Mouse (Mus musculus) layer of hippocampus, adult 11-12 months (tissue): ENCODE measurements around the gene Asb11.

Experiments used
- DNase-seq: peaks from one replicate; pipeline ENCODE4 v3.0.0; 2022; ENCODE audit warnings: low spot score

Gene Asb11

DNA sequence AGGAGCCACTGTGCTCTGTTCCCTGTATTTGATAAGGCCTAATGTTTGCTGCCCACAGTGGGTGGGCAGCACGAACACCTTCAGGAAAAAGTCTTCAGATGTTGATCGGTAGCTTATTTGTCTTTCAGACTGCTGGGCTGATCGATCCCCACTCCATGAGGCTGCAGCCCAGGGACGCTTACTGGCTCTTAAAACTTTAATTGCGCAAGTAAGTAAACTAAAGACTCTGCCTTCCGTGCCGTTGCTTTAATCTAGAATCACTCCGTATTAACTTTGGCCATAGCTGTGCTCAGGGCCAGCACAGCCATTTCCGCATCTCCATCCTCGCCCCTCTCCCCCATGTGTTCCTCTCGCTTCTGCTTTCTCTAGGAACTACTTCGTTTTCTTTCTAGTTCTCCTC lies 8.8 kb downstream of the Asb11 start:
- DNase-seq, result no peak

DNA sequence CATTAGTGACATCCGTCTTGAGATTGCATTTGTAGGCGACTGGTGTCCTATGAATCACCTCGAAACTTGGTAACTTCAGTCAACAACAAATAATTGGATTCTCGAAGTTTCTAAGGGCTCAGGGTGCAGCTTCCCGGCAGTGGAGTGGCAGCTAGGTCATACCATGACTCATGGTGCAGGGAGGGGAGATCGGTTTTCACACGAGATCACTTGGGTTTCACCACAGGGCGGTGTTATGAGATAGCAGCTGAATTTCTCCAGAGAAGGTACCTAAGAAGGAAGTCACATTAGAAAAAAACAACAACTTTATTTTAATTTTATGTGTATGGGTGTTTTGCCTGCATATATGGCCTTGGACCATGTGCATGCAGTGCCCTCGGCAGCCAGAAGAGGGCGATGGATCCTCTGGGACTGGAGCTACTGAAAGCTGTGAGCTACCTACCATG lies 9.3 kb downstream of the Asb11 start:
- DNase-seq, result no peak

DNA sequence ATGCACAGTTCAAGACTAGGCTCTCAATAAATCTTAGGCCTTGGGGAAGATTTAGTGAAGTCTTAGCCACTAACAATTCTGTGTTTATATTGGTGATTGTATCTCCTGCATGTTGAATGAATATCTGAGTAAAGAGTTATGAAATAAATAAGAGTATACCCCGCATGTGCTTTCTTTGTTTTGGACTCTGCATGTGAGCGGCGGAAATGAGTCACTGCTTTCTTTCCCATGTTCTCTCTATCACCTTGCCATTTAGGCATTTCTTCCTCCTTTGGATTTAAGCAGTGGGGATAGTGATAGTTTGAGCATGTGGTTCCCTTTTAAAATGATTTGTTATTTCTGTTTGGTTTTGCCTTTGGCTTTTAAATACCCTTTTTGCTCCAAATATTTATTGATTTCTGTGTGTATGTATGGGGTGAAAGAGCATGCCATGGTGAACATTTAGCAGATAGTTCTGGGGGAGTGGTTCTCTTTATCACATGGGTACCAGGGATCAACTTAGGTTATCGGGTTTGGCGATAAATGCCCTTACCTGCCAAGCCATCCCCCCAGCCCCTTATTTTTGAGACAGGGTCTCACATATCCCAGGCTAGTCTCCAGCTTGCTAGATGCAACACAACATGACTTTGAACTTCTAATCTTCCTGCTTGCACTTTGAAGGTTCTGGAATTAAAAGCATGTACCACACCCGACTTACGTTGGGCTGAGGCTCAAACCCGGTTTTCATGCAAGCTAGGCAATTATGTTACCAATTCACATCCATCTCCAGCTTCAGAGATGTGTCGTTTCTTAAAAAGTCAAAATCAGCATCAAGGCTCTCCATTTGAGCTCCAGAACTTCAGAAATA lies 10.3 kb downstream of the Asb11 start:
- DNase-seq, result no peak

DNA sequence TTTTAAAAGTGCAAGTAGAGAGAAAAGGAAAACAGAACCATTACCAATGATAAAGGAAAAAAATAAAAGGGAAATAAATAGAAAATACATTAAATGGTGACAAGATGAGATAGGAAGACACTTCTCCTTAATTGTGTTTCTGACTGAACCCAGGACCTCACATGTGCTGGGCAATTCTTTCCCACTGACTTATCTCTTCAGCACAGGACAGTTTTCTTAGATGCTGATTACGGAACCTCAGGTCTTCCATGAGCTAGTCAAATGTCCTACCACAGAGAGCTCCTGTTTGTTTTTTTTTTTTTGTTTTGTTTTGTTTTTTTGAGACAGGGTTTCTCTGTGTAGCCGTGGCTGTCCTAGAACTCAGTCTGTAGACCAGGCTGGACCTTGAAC lies 10.9 kb downstream of the Asb11 start:
- no peak for DNase-seq

DNA sequence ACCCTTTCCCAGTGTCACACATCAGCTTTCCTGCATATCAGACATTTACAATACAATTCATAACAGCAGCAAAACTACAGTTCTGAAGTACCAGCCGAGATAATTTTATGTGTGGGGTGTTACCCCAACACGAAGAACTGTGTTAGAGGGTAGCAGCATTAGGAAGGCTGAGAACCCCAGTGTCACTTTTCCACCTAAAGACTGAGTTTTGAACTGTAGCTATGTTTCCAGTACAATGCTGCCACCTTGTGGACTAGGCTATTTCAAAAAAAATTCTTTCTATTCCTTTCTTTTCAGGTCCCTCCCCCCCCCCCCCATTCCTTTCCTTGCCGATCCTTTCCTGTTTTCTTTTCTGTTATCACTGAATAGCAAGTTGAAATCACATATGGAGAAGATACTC lies 12.4 kb downstream of the Asb11 start:
- peak; percentile 47 for DNase-seq

DNA sequence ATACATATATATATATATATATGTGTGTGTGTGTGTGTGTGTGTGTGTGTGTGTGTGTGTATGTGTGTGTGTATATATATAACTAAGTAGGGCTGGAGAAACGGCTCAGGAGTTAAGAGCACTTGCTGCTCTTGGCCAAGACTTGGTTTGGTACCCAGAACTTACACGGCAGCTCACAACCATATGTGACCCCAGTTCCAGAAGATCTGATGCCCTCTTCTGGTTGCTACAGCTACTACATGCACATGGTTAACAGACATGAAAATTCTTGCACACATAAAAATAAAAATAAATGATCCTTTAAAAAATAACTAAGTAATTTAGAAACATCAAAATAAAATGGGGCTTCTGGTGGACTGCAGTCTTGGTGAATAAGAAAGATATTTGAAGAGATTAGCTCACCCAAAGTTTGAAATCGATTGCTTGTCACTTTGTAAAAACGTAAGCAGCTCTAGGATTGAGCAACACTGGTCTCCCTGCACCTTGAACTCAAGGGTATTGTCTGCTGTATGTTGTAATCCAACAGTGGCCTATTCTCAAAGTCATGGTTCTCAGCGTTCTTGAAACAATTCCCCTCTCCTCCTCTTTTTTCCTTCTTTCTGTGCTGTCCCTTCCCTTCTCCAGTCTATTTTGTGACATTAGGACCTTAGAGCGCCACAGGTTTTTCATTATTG lies 22.5 kb downstream of the Asb11 start:
- DNase-seq, result no peak

DNA sequence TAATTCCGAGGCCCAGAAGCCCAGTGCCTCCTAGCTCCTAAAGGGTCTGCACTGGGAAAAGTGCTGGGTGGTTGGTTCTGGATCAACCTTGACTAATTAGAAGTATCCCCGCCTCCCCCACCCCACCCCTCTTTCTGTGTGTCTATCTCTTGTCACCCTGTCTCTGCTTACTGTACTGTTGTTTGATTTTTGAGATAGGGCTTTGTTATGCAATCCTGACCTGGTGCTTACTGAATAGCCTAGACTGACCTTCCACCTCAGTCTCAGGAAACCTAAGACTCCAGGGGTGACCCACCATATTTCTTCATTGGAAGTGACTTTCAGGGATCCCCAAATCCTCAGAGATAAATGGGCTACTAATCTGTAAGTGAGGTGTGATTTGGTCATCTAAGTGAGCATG lies 65.5 kb downstream of the Asb11 start:
- DNase-seq, result no peak

DNA sequence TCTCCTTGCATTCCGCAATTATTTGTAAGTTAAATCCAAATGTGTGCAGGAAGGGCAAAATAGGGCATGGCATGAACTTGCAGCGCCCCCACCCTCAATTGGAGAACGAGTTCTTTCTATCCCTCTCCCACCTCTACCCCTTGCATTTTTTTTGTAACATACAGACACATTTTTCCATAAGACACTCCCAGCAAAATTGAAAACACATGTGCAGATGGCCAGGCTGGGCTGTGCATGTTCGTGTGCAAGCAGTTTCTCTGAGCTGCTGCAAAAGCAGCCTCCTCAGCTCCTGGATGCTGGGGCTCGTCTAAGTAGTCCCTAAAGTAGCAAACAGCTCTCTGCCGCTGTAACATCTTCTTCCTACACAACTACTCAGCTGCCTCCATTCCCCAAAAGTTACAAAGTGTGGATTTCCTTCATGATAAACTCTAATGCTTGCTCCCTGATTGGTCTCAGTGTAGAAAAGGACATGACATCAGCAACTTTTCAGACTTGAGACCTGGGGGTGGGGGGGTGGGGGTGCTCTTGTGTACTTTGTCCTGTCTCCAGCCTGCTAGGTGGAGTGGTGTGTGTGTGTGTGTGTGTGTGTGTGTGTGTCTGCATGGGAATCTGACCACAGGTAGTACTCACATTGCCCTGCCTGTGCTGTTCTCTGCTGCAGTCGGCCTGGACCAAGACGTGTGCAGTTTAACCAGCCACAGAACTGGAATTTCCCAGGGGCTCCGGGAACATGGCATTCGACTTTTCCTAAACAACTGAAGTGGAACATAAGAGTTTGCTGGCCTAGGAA lies 69.1 kb downstream of the Asb11 start, which contains the start of gene Asb9:
Gene Asb9, plus strand, starts transcription at position 619 of the 790 bp plus-strand sequence.
- DNase-seq, result no peak

DNA sequence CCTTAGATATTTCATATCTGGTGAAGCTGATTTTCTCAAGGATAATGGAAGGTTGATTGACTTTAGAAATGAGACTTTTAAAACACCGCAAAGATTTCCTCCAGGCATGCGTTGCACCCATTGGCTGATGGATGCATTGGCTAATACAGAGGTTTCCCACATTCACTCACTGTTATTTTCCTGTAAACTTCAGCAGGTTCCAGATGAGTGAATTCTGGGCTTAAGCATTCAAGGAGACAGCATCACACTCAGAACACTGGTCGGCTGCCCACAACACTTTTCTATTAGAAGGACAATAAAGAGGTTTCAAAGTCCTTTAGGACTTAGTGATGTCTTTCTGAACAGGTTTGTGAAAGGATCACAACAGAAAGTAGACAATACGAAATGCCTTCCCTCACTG lies 70.3 kb downstream of the Asb11 start:
- no peak for DNase-seq

DNA sequence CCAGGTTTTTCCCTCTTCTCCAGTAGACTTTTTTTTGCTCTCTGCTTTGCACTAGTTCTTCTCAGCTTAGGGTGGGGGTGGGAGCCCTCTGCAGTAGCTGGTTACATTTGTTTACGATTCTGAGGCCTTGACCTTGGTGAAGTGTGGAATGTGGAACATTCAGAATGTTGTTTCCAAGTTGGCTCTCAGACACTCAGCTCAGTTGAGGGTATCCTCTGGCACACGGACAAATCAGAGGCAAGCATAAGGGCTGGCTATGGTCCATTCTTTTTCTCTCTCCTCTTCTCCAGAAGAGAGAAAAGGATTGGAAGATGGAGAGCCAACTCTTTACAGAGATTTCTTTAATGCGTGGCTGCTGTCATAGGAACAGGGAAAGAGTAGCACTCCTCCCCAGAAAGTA lies 71.9 kb downstream of the Asb11 start:
- DNase-seq, result no peak
